Mouse (Mus musculus): ENCODE measurements around the gene Fbxl4. TPM values are rescaled to one million over a fixed set of nuclear protein-coding genes. Genes with fewer than 3 reads are reported as not detected.

Gene Fbxl4
- total RNA-seq, 2 experiments from 2014 or later, result 12.1 to 24.5 TPM

- intact Hi-C loops (cut with DNase I), result no loop called here
- no peak for TF ChIP-seq CTCF (IDR thresholded peaks at IDR 0.05)
- DNase-seq, result no peak
- no peak overlapping the region for H3K4me3 ChIP-seq
- no peak overlapping the region for H3K27ac ChIP-seq
These were observed 38.1 kb downstream of the Fbxl4 start for GRCm38 (mm10) chr4:22395404-22395803.

- intact Hi-C loops (cut with DNase I), result no loop called here
- peak; percentile 18 for DNase-seq
- no peak for TF ChIP-seq CTCF (IDR thresholded peaks at IDR 0.05)
- no peak overlapping the region for H3K4me3 ChIP-seq
- no peak overlapping the region for H3K27ac ChIP-seq
These were observed 39.2 kb downstream of the Fbxl4 start for GRCm38 (mm10) chr4:22396484-22397000.

- Histone ChIP-seq H3K4me3 (no peak overlapping the region), H3K27ac (no peak overlapping the region)
- DNase-seq, result no peak
- TF ChIP-seq CTCF (IDR thresholded peaks at IDR 0.05), result no peak
- intact Hi-C loops (cut with DNase I), result no loop called here
These were observed 39.7 kb downstream of the Fbxl4 start for GRCm38 (mm10) chr4:22397003-22397402.

GRCm38 (mm10) chr4:22402032-22402431 lies 44.7 kb downstream of the Fbxl4 start:
- intact Hi-C loops (cut with DNase I), result no loop called here
- no peak for DNase-seq
- TF ChIP-seq CTCF (IDR thresholded peaks at IDR 0.05), result peak; percentile 15; the same call in 1 of the 2 replicates
- Histone ChIP-seq H3K4me3 (no peak overlapping the region), H3K27ac (no peak overlapping the region)

GRCm38 (mm10) chr4:22402930-22403329 lies 45.6 kb downstream of the Fbxl4 start:
- no peak for DNase-seq
- no peak for TF ChIP-seq CTCF (IDR thresholded peaks at IDR 0.05)
- Histone ChIP-seq H3K4me3 (no peak overlapping the region), H3K27ac (no peak overlapping the region)
- intact Hi-C loops (cut with DNase I), result no loop called here

GRCm38 (mm10) chr4:22420627-22421026 lies 63.3 kb downstream of the Fbxl4 start:
- no peak for DNase-seq
- no peak overlapping the region for H3K27ac ChIP-seq

GRCm38 (mm10) chr4:22422400-22422799 lies 65.1 kb downstream of the Fbxl4 start:
- no peak for DNase-seq
- intact Hi-C loops (cut with DNase I), result no loop called here
- TF ChIP-seq CTCF (IDR thresholded peaks at IDR 0.05), result no peak

More at GRCm38 (mm10) chr4:22420627-22421026, 63.3 kb downstream of the Fbxl4 start:
- H3K4me3 ChIP-seq, result no peak overlapping the region
- no peak for TF ChIP-seq CTCF (IDR thresholded peaks at IDR 0.05)
- intact Hi-C loops (cut with DNase I), result no loop called here

GRCm38 (mm10) chr4:22428150-22428549 lies 70.8 kb downstream of the Fbxl4 start:
- no peak overlapping the region for H3K4me3 ChIP-seq
- H3K27ac ChIP-seq, result no peak overlapping the region
- no peak for DNase-seq
- TF ChIP-seq CTCF (IDR thresholded peaks at IDR 0.05), result no peak
- intact Hi-C loops (cut with DNase I), result no loop called here

More at GRCm38 (mm10) chr4:22422400-22422799, 65.1 kb downstream of the Fbxl4 start:
- Histone ChIP-seq H3K27ac (no peak overlapping the region), H3K4me3 (no peak overlapping the region)

GRCm38 (mm10) chr4:22469575-22469974 lies 112.2 kb downstream of the Fbxl4 start:
- no peak for TF ChIP-seq CTCF (IDR thresholded peaks at IDR 0.05)
- intact Hi-C loops (cut with DNase I), result no loop called here
- Histone ChIP-seq H3K27ac (no peak overlapping the region), H3K4me3 (no peak overlapping the region)
- DNase-seq, result no peak

GRCm38 (mm10) chr4:22476967-22477710 lies 119.8 kb downstream of the Fbxl4 start:
- Histone ChIP-seq H3K27ac (no peak overlapping the region), H3K4me3 (peak overlapping the region; percentile 51)
- DNase-seq, result no peak
- intact Hi-C loops (cut with DNase I), result no loop called here
- TF ChIP-seq CTCF (IDR thresholded peaks at IDR 0.05), result peak; percentile 58

- TF ChIP-seq CTCF (IDR thresholded peaks at IDR 0.05), result no peak
- DNase-seq, result peak; percentile 26
- Histone ChIP-seq H3K4me3 (peak overlapping the region; percentile 51), H3K27ac (no peak overlapping the region)
- intact Hi-C loops (cut with DNase I), result no loop called here
These were observed 120.4 kb downstream of the Fbxl4 start for GRCm38 (mm10) chr4:22477711-22478230.

- intact Hi-C loops (cut with DNase I), result no loop called here
- DNase-seq, result no peak
- no peak for TF ChIP-seq CTCF (IDR thresholded peaks at IDR 0.05)
- no peak overlapping the region for H3K4me3 ChIP-seq
- no peak overlapping the region for H3K27ac ChIP-seq
These were observed 121.4 kb downstream of the Fbxl4 start for GRCm38 (mm10) chr4:22478488-22479367.
